ENCODE assay signal across 24 mouse cellular contexts in the genomic region with DNA sequence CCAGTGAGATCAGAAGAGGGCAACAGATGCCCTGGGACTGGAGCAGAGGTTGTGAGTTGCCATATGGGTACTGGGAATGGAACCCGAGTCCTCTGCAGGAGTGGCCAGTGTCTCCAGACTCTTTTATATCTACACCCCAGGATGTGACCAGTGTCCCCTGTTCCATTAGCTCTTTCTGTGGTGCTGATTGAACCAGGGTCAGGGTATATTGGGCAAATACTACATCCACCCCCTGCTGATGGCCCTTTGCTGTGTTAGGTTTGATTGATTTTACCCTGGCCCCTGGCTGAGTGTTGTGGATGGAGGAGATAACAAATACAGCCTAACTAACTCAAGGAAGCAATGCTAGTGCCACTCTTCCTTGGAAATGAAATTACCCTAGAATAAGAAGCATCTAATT.
"Had no signal": no experiment of that assay in that cellular context is flagged by ENCODE, and none has a peak within 500 bp of the region (broad histone marks: within the 10 kb centered on the region; RNA-seq: fewer than 3 reads in every experiment).

No protein-coding gene starts in this region.

- H3K27me3 ChIP-seq: heart, embryonic 12.5 days; hindbrain, embryonic 12.5 days; intestine, embryonic 15.5 days; limb, embryonic 12.5 days; liver, embryonic 13.5 days had no signal

- DNase-seq: gastrocnemius, adult 2 months; gastrocnemius, postnatal 10 days; gastrocnemius, postnatal 25 days; heart, adult 2 months; heart, postnatal 4 days; kidney, adult 18-20 months; kidney, adult 8-10 months; kidney, postnatal 10 days; kidney, postnatal 25 days; kidney, postnatal 4 days; liver; liver, embryonic 13.5 days; liver, postnatal 0 days had no signal

- ATAC-seq: hindbrain, embryonic 16.5 days; inflammation-experienced regulatory T-cells, adult 6 months; intestine, embryonic 15.5 days; intestine, postnatal 0 days; liver, postnatal 0 days had no signal

- H3K9ac ChIP-seq: heart, embryonic 12.5 days; hindbrain, embryonic 12.5 days; hindbrain, embryonic 14.5 days; intestine, embryonic 15.5 days; limb, embryonic 12.5 days had no signal

- H3K9me3 ChIP-seq: heart, embryonic 12.5 days; hindbrain, embryonic 10.5 days; hindbrain, embryonic 12.5 days; intestine, embryonic 15.5 days; limb, embryonic 10.5 days; limb, embryonic 12.5 days; liver, embryonic 13.5 days; liver, embryonic 15.5 days had no signal

- H3K36me3 ChIP-seq: heart, embryonic 12.5 days; hindbrain, embryonic 10.5 days; hindbrain, embryonic 12.5 days; intestine, embryonic 15.5 days; limb, embryonic 10.5 days; limb, embryonic 12.5 days; liver, embryonic 13.5 days; liver, embryonic 15.5 days had no signal

- H3K27ac ChIP-seq: hindbrain, embryonic 10.5 days; hindbrain, embryonic 12.5 days; hindbrain, embryonic 14.5 days; limb, embryonic 12.5 days; liver, embryonic 13.5 days had no signal

- H3K4me3 ChIP-seq: heart, embryonic 12.5 days; hindbrain, embryonic 12.5 days had no signal
